Mouse (Mus musculus): ENCODE results near the gene U2af2.

DNA sequence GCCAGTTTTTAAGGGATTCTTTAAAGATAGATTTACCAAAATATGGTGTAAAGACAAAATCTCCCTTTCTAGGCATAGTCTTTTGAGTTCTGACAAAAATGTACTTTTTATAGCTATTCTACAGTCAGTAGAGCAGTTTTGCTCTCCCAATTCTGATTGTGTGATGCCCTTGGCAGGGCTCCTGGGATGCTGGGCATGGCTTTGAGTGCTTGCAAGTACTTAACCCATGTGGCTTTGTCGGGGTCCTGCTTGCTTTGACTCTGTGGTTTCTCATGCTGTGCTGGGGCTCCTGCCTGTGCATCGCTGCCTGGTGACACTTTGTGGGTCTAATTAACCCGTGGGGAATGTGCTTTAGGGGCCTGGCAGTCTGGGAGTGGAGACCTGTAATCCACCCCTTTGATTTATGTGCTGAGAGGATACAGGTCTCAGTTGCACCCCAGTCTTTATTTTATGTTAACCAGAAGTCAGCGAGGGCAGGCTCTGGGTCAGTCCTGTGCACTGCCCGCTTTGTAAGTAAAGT is 25.0 kb downstream of the U2af2 start:
- TF ChIP-seq CTCF (IDR thresholded peaks at IDR 0.05; ENCODE audit: control insufficient read depth, insufficient read depth, insufficient read length) (no peak), CEBPB (IDR thresholded peaks at IDR 0.05; ENCODE audit: low read depth) (no peak), FOSL1 (IDR thresholded peaks at IDR 0.05; ENCODE audit: insufficient read depth, low read length, poor library complexity, severe bottlenecking) (no peak), MYOG (IDR thresholded peaks at IDR 0.05; ENCODE audit: control insufficient read depth, extremely low read depth, insufficient read length) (no peak)
